ENCODE assay signal across 9 mouse cellular contexts in the genomic region with DNA sequence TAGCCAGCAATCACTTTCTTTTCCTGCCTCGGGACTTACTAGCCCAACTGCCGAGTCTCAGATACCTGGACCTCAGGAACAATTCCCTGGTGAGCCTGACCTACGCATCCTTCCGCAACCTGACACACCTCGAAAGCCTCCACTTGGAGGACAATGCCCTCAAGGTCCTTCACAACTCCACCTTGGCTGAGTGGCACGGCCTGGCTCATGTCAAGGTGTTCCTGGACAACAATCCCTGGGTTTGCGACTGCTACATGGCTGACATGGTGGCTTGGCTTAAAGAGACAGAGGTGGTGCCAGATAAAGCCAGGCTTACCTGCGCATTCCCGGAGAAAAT. TPM values are rescaled to one million over a fixed set of nuclear protein-coding genes. Genes with fewer than 3 reads are reported as not detected.
A peak's percentile ranks its signal among the peaks of the same experiment; 100 is the strongest.
DNase-seq lines count a peak whose midpoint lies in the region; ATAC-seq and TF ChIP-seq lines count a peak whose summit lies in the region.
"Had no signal": no experiment of that assay in that cellular context is flagged by ENCODE, and none has a peak within 500 bp of the region (broad histone marks: within the 10 kb centered on the region; RNA-seq: fewer than 3 reads in every experiment).

No protein-coding gene starts in this region.

- H3K4me3 ChIP-seq in liver, embryonic 11.5 days (ENCODE audit: low read depth, low read length): peak overlapping the region; percentile 60; the same call in 1 of the 2 replicates
- H3K4me3 ChIP-seq in embryonic fibroblast, embryonic 13.5 days (ENCODE audit: insufficient read depth, low read length): peak overlapping the region; percentile 74
- H3K4me3 ChIP-seq in hindbrain, embryonic 16.5 days (ENCODE audit: low read length): peak overlapping the region; percentile 78
- H3K4me3 ChIP-seq in neural tube, embryonic 12.5 days: peak overlapping the region; percentile 71

- TF ChIP-seq CTCF in embryonic fibroblast, embryonic 13.5 days (IDR thresholded peaks at IDR 0.05; ENCODE audit: borderline replicate concordance, insufficient read depth, low read length): no peak

- 76% methylated on average over 9 of the region's 9 CpGs for WGBS in liver, embryonic 11.5 days
- WGBS in hindbrain, embryonic 16.5 days: 73% methylated on average over 9 of the region's 9 CpGs
- 76% methylated on average over 9 of the region's 9 CpGs for WGBS in neural tube, embryonic 12.5 days

- no peaks in the 10 kb centered on the region; the same call in 1 of the 2 replicates for H3K4me1 ChIP-seq in liver, embryonic 11.5 days (replicated peaks; ENCODE audit: control insufficient read depth, insufficient read depth, low read length)
- 0 out of 2 replicates have a peak, but pooled peaks cover 2% of the 10 kb centered on the region for H3K4me1 ChIP-seq in embryonic fibroblast, embryonic 13.5 days (ENCODE audit: control insufficient read depth, insufficient read depth, low read length)
- H3K4me1 ChIP-seq in hindbrain, embryonic 16.5 days (ENCODE audit: control insufficient read depth, insufficient read depth, low read depth, low read length): peaks cover 11% of the 10 kb centered on the region
- peaks cover 13% of the 10 kb centered on the region for H3K4me1 ChIP-seq in neural tube, embryonic 12.5 days

- no peaks in the 10 kb centered on the region for H3K9me3 ChIP-seq in liver, embryonic 11.5 days (ENCODE audit: control insufficient read depth, low read length)
- H3K9me3 ChIP-seq in hindbrain, embryonic 16.5 days (ENCODE audit: control insufficient read depth, low read length): no peaks in the 10 kb centered on the region; the same call in 1 of the 2 replicates
- no peaks in the 10 kb centered on the region for H3K9me3 ChIP-seq in neural tube, embryonic 12.5 days

- TF ChIP-seq POLR2A in embryonic fibroblast, embryonic 13.5 days (IDR thresholded peaks at IDR 0.05; ENCODE audit: low read depth, low read length): no peak

- H3K27me3 ChIP-seq in liver, embryonic 11.5 days (replicated peaks; ENCODE audit: control insufficient read depth, insufficient read depth, low read length): peaks cover 52% of the 10 kb centered on the region
- H3K27me3 ChIP-seq in hindbrain, embryonic 16.5 days (replicated peaks; ENCODE audit: control insufficient read depth, insufficient read depth, low read length): no peaks in the 10 kb centered on the region
- H3K27me3 ChIP-seq in neural tube, embryonic 12.5 days (replicated peaks): 0 out of 2 replicates have a peak, but pooled peaks cover 5% of the 10 kb centered on the region

- no peak for DNase-seq in liver, embryonic 11.5 days (ENCODE audit: low spot score)
- no peak for DNase-seq in liver
- no peak for DNase-seq in cerebellum, adult 9-11 months
- no peak for DNase-seq in cerebellum, adult 8-10 months
- DNase-seq: cerebellum, adult 9-10 months; kidney, postnatal 10 days had no signal

- H3K9ac ChIP-seq in liver, embryonic 11.5 days (ENCODE audit: low read depth, low read length): no peak overlapping the region
- no peak overlapping the region; the same call in 1 of the 2 replicates for H3K9ac ChIP-seq in hindbrain, embryonic 16.5 days (ENCODE audit: low read depth, low read length)
- H3K9ac ChIP-seq in neural tube, embryonic 12.5 days: peak overlapping the region; percentile 76

- H3K36me3 ChIP-seq in liver, embryonic 11.5 days (ENCODE audit: control insufficient read depth, insufficient read depth, low read length): no peaks in the 10 kb centered on the region
- H3K36me3 ChIP-seq in hindbrain, embryonic 16.5 days (ENCODE audit: control insufficient read depth, insufficient read depth, low read length): no peaks in the 10 kb centered on the region
- no peaks in the 10 kb centered on the region for H3K36me3 ChIP-seq in neural tube, embryonic 12.5 days

- H3K4me2 ChIP-seq in liver, embryonic 11.5 days: peak overlapping the region; percentile 83
- peak overlapping the region; percentile 96 for H3K4me2 ChIP-seq in hindbrain, embryonic 16.5 days (ENCODE audit: low read length)
- H3K4me2 ChIP-seq in neural tube, embryonic 12.5 days (replicated peaks): peak overlapping the region; percentile 96

- ATAC-seq in liver, embryonic 11.5 days (replicated peaks; ENCODE audit: low FRiP score): no peak
- no peak for ATAC-seq in hindbrain, embryonic 16.5 days
- no peak for ATAC-seq in neural tube, embryonic 12.5 days (ENCODE audit: low FRiP score, low read depth)

- H3K27ac ChIP-seq in liver, embryonic 11.5 days (ENCODE audit: low read depth, low read length): no peak overlapping the region
- no peak overlapping the region for H3K27ac ChIP-seq in embryonic fibroblast, embryonic 13.5 days (ENCODE audit: insufficient read depth, low read length)
- no peak overlapping the region for H3K27ac ChIP-seq in hindbrain, embryonic 16.5 days (ENCODE audit: low read depth, low read length)
- no peak overlapping the region for H3K27ac ChIP-seq in neural tube, embryonic 12.5 days

RNA-seq across cellular contexts. Expression of a gene that starts 2.4 kb away (rescaled TPM):
- 2.3 and 3.0 TPM in 2 replicates for polyA plus RNA-seq in liver, embryonic 11.5 days (2014; fragmentation: Nextera tagmentation; extraction: Ambion mirVana)
- 42.1 and 46.2 TPM in 2 replicates for polyA plus RNA-seq in embryonic fibroblast, embryonic 13.5 days (2011; ENCODE audit: insufficient read length, low read depth, missing spikeins)
- 17.2 and 17.7 TPM in 2 replicates for polyA plus RNA-seq in hindbrain, embryonic 16.5 days (2015; fragmentation: Nextera tagmentation; extraction: Ambion mirVana)
- polyA plus RNA-seq in neural tube, embryonic 12.5 days (2016; fragmentation: Nextera tagmentation; extraction: Ambion mirVana): 25.0 and 32.4 TPM in 2 replicates
